Mouse (Mus musculus) ZHBTc4 (cell line): ENCODE measurements around the gene Slc39a5.

Source experiments
- DNase-seq: peaks from one replicate; pipeline ENCODE4 v3.0.0-alpha.2; 2011; ENCODE audit warnings: low read depth, low spot score

The Slc39a5 gene

GRCm38 (mm10) chr10:128401056-128401455, at the start of gene Slc39a5:
TSS of gene Slc39a5 (minus strand) at chr10:128401229.
- DNase-seq: no peak

GRCm38 (mm10) chr10:128445407-128445806, 44.4 kb upstream of the Slc39a5 start:
- DNase-seq: no peak

GRCm38 (mm10) chr10:128444354-128444753, 43.3 kb upstream of the Slc39a5 start:
- no peak for DNase-seq

GRCm38 (mm10) chr10:128442718-128443117, 41.7 kb upstream of the Slc39a5 start:
- no peak for DNase-seq

GRCm38 (mm10) chr10:128441324-128442119, 40.5 kb upstream of the Slc39a5 start:
- DNase-seq: peak; percentile 92

GRCm38 (mm10) chr10:128440407-128440806, 39.4 kb upstream of the Slc39a5 start:
- peak; percentile 61 for DNase-seq

- DNase-seq: no peak
Measured at GRCm38 (mm10) chr10:128438675-128439279, 37.7 kb upstream of the Slc39a5 start.

GRCm38 (mm10) chr10:128436376-128436775, 35.3 kb upstream of the Slc39a5 start:
- no peak for DNase-seq

- DNase-seq: no peak
Measured at GRCm38 (mm10) chr10:128435873-128436272, 34.8 kb upstream of the Slc39a5 start.

- DNase-seq: no peak
Measured at GRCm38 (mm10) chr10:128435186-128435823, 34.3 kb upstream of the Slc39a5 start.

- peak; percentile 19 for DNase-seq
Measured at GRCm38 (mm10) chr10:128434681-128435080, 33.7 kb upstream of the Slc39a5 start.

- DNase-seq: no peak
Measured at GRCm38 (mm10) chr10:128433417-128433816, 32.4 kb upstream of the Slc39a5 start.

GRCm38 (mm10) chr10:128429454-128429853, 28.4 kb upstream of the Slc39a5 start:
- no peak for DNase-seq

GRCm38 (mm10) chr10:128429052-128429451, 28.0 kb upstream of the Slc39a5 start:
- no peak for DNase-seq

- no peak for DNase-seq
Measured at GRCm38 (mm10) chr10:128425260-128425659, 24.2 kb upstream of the Slc39a5 start.

- DNase-seq: no peak
Measured at GRCm38 (mm10) chr10:128424604-128425003, 23.6 kb upstream of the Slc39a5 start.

GRCm38 (mm10) chr10:128422426-128422825, 21.4 kb upstream of the Slc39a5 start:
- DNase-seq: no peak

GRCm38 (mm10) chr10:128414848-128415247, 13.8 kb upstream of the Slc39a5 start:
- no peak for DNase-seq

- no peak for DNase-seq
Measured at GRCm38 (mm10) chr10:128413076-128413475, 12.0 kb upstream of the Slc39a5 start.

- no peak for DNase-seq
Measured at GRCm38 (mm10) chr10:128412558-128412957, 11.5 kb upstream of the Slc39a5 start.

GRCm38 (mm10) chr10:128412055-128412381, 11.0 kb upstream of the Slc39a5 start:
- DNase-seq: no peak

- peak; percentile 99 for DNase-seq
Measured at GRCm38 (mm10) chr10:128411211-128412054, 10.4 kb upstream of the Slc39a5 start, which contains the start of the genes Nabp2 and Rnf41. TSS of gene Nabp2 (minus strand) at chr10:128411492. TSS of gene Rnf41 (plus strand) at chr10:128411657.
